Mouse (Mus musculus) monocyte, adult 2 months (primary cell): ENCODE results near the gene Fbp1.
A peak's percentile ranks its signal among the peaks of the same experiment; 100 is the strongest.

Source experiments
- DNase-seq, 2 experiments: peaks; one replicate each; pipeline ENCODE4 v3.0.0; 2022; ENCODE audit warnings: low spot score in 2 of 2, low read depth in 1 of 2

Fbp1 gene

GRCm38 (mm10) chr13:62884536-62884935, 3.5 kb downstream of the Fbp1 start:
- no peak for DNase-seq

DNA sequence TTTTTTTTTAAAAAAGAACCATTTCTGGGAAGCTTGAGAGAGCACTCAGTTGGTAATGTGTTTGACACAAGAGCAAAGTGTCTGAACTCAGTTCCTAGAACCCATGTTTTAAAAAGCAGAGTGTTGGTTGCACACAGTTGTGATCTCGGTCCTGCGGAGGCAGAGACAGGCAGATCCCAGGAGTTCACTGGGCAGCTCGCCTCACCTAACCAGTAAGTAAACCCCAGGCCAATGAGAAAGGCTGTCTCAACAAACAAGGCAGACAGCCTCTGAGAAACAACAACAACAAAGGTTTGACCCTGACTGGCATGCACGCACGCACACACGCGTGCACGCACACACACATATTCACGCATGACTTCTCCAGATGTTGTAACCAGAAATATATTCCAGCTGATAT, 4.2 kb downstream of the Fbp1 start:
- DNase-seq = no peak

DNA sequence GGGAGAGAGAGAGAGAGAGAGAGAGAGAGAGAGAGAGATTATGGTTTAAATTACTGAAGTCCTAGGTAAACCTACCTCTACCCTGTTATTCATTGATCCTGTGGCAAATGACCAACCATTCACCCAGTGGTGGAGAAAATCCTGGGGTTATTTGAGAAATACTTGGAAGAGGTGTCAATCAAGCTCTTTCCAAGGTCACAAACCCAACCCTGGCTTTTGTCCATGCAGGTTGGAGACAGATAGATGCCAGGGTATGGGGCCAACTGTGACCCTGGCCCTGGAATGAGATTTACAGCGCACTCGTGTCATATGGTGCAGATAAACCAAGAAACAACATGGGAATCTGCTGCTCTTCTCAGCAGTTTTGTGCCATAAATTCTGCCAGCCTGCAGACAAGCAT, 4.6 kb downstream of the Fbp1 start:
- no peak for DNase-seq

GRCm38 (mm10) chr13:62882856-62883255, 5.2 kb downstream of the Fbp1 start:
- no peak for DNase-seq

DNA sequence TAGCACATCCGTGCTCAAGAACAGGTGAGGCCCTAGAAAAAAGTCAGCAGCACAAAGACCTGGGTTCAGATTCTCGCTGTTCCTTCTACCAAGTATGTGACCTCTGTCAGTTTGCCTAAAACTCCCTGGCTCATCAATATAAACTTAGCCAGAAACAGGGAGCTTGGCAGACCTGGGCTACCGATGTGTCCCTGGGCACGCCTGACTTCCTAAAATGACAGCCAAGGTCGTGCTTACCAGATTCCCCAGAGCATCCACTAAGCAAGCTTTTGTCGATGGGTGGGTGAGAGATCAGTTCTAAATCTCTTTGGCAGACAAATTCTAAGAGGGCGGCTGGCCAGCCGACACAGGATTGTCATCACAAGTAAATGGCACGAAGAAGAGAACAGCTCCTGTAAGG, 6.7 kb downstream of the Fbp1 start:
- no peak for DNase-seq

GRCm38 (mm10) chr13:62879831-62880615, 8.1 kb downstream of the Fbp1 start:
- DNase-seq = no peak

- no peak for DNase-seq
These were observed 8.7 kb downstream of the Fbp1 start for GRCm38 (mm10) chr13:62879411-62879810.

DNA sequence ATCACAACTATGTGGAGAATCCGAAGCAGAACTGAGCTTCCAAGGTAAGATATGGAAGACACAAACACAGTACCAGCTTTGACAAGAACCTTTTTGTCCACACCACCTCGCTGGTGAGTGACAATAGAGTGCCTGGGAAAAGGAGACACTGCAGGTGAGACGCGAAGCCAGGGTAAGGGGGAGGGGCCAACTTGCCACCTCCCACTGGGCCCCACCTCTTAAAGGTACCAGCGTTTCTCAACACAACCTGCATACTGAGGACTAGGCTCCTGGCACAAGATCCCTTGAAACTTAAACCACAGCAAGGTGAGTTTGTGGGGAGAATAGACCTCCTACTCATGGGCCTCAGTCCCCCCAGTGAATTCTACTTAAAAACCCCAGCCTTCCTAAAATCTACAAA, 10.8 kb downstream of the Fbp1 start:
- no peak for DNase-seq

DNA sequence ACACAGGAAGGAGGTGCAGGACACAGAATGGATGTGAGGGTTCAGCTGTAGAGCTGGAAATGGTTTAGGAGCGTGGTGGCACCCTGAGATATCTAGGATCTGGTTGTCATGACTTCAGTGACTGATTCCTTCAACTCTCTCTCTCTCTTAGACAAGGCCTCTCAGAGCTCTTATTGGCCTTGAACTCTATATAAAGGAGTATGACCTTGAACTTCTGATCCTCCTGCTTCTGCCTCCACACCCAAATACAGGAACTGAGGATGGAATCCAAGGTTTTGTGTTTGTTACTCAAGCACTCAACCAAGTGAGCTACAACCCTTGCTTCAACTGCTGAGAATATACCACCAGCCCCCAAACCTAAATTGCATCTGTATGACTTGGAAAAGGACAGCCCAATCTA, 12.0 kb downstream of the Fbp1 start:
- no peak for DNase-seq

DNA sequence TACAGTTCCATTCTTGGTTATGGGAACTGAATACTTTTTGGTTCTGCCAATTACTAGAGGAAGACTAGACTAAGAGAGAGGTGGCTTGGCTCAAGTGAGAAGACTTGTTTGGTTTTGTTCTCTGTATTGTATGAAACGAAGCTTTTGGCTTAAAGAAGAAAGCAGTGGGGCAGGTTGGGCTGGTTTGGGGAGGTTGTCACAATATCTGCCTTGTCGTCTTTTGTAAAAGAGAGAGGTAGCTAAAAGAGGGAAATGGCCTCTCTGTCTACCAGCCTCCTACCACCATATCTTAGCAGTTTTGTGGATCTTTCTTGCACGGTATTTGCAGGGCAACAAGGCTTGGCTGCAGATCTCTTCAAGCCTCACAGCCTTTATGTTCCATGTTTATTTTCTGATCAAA, 15.8 kb downstream of the Fbp1 start:
- DNase-seq = no peak

GRCm38 (mm10) chr13:62870605-62871004, 17.5 kb downstream of the Fbp1 start:
- no peak for DNase-seq

- no peak for DNase-seq
These were observed 21.3 kb downstream of the Fbp1 start for GRCm38 (mm10) chr13:62866817-62867216.

DNA sequence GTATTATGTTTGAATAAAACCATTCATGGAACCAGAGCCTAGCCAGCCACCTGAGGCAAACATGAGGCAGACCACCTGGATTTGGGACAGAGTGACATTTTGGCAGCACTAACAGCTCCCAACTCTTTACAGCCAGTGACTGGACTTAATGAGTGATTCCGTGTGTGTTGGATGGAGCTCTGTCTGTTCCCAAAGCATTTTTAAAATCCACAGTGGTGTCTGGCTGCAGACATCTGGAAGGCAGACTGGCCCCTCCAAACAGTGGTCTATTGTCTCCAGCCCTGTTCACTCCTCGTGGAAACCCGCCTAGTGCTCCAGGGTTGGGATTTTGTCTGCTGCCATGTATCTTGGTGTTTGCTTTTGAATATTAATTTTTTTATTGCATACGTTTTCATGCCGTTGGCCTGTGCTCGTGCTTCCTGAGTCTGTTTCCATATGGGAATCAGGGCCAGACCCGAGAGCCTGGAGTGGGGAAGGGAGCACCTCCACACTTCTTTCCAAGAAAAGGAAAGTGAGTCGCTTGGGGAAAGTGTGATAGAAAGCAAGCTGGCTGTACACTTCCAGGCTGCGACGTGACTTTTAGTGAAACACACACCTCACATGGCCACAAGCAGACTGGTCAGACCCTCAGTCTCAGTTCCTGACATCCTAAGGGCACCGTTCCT, 22.3 kb downstream of the Fbp1 start:
- no peak for DNase-seq

DNA sequence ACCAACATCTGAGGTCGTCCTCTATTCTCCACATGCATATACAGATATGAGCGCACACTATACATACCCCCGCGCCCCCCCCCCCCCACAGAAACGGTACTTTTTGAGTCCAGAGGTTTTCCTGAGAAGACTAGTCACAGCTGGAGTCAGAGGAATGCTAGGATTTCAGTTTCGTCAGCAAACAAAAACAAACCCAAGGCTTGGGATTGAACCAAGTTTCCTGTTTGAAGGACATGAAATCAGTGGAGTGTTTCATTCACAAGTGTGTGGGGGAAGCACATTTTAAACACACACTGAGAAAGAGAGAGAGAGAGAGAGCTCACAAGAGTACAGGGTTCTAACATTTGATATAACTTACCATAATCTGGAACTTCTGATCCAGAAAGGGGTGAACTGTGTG, 24.3 kb downstream of the Fbp1 start:
- DNase-seq = no peak

DNA sequence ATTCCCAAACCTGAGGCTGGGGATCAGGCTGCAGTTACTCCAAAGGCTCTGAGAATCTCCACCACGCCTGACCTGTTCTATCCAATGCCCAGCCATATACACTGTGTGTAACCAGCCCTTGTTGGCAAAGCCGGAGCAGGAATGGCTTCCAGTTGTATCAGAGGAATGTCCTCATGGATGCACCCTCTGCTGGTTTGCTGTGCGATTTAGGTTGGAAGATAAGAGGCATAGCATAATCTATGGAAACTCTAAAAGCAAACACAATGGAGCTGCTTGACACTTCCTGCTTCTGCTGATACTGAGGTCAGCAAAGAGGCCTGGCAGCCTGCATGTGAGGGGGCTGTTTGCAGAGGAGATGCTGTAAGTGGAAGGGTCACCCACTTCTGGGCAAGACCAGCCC, 25.2 kb downstream of the Fbp1 start:
- DNase-seq = no peak

DNA sequence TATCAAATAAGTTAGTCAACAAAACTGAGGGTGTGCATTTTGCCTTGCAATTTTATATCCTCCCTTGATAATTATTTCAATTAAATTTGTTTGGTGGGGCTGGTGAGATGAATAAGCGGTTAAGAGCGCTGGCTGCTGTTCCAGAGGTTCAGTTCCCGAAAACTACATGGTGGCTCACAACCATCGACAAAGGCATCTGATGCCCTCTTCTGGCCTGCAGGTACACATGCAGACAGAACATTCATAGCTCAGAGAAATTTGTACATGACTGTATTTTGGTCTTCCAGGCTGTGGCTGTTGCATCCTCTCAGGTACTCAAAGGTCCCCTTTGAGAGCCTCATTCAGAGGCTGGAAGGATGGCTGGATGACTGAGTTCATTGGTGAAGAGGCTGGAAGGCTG, 28.0 kb downstream of the Fbp1 start:
- DNase-seq = no peak

DNA sequence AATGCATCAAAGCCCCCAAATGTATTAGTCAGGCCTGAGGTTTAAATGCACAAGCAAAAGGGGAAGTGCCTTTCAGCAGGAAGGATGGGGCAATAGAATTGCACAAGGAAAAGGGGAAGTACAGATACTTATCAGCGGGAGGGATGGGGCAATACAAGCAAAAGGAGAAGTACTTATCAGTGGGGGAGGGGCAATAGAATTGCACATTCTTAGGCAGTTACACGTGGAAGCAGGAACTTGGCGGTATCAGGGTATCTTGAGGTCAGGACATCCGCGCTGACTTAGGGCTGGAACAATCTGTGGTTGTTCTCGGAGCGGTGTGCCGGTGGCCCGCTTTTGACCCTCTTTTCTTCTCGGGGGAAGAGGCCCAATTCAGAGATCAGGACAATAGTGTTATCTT, 28.8 kb downstream of the Fbp1 start:
- peak in 1 of 2 experiments; percentile 3 for DNase-seq

- DNase-seq = no peak
These were observed 29.9 kb downstream of the Fbp1 start, which contains the start of gene Fbp2 for GRCm38 (mm10) chr13:62857941-62858915. TSS of gene Fbp2 (minus strand) at chr13:62858422.

- DNase-seq = no peak
These were observed 31.2 kb downstream of the Fbp1 start for GRCm38 (mm10) chr13:62856850-62857249.

DNA sequence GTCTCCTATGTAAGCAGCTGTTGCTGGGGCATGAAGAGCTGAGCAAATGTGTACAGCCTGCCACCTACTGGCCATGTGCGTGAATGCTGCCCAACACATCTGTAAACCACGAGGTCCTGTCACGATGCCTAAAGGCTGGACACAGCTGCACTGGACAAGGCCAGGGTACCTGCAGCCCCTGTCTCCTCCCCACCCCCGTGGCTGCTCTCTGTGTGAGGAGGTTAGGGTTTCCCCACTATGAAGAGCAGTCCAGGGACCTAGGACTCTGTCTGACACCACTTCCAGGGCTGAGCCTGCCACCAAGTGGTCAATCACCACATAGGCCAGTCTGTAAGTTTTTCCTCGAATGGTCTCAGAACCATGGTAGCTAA, 31.8 kb downstream of the Fbp1 start:
- DNase-seq = peak in 1 of 2 experiments; percentile 36

DNA sequence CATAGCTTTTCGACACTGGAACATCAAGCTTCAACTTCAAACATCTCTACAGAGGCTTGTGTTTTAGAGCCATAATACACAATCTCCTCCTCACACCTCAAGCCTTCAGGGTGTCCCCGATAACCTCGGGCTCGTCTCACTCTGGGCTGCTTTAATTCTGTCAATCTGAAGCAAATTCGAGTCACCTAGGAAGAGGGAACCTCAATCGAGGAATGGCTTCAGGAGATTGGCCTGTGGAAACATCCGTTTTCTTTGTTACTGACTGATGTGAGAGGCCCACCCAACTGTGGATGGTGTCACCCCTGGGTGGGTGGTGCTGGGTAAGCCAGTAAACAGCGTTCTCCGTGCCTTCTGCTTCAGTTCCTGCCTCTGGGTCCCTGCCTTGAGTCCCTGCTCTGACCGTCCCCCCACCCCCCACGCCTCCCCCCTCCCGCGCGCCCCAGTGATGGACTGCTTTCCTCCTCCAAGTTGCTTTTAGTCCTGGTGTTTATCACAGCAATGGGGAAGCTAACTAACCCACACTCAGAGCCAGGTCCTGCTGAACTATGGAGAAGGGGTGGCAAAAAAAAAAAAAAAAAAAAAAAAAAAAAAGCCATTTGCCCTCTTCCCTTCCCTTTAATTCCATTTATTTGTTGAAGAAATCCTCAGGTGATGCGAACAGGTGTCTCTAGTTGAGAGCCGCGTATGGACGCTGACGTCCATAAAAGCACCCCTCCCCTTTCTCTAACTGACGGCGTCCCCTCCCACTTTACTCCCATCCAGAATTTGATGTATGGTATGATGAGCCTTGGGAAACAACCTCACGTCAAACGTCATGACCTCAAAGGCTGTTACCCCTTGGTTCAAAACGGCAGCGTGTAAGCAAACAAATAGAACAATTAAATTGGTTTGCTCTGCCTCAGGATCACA, 32.4 kb downstream of the Fbp1 start:
- DNase-seq = no peak
